Mouse (Mus musculus) erythroblast, embryonic 14.5 days (primary cell): ENCODE data around the gene Mbl2.

Experiments used
- GATA1 ChIP-seq: IDR thresholded peaks from 2 replicates; pipeline ENCODE4 v1.6.1; 2012; ENCODE audit warnings: low read length, inconsistent platforms, mixed read lengths
- TAL1 ChIP-seq: IDR thresholded peaks from 3 replicates; pipeline ENCODE4 v1.6.1; 2012; ENCODE audit warnings: low read length, inconsistent platforms, mixed read lengths

- TF ChIP-seq TAL1, result no peak
- no peak for TF ChIP-seq GATA1
Observed at GRCm38 (mm10) chr19:30234416-30234815, 1.7 kb downstream of the Mbl2 start.
